ENCODE assay signal across 16 mouse cellular contexts in the genomic region with DNA sequence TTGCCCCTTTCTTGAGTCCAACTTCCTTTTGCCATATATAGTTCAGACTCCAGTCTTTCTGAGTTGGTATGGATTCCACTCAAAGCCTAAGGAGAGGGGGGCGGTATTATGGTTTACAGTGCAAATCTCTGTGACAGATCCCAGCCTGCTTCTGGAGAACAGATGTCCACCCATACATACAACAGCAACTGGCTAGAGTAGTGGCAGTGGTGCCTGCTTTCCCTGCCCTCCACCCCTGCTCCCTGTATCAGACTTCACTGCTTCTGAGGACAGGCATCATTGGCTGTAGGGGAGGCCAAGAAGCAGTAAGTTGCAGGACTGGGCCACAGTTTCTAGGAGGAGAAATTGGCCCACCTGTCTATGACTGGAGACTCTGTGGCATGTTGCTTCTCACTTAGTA.
A peak's percentile ranks its signal among the peaks of the same experiment; 100 is the strongest.
DNase-seq lines count a peak whose midpoint lies in the region; ATAC-seq and TF ChIP-seq lines count a peak whose summit lies in the region.
"Had no signal": no experiment of that assay in that cellular context is flagged by ENCODE, and none has a peak within 500 bp of the region (broad histone marks: within the 10 kb centered on the region; RNA-seq: fewer than 3 reads in every experiment).

No protein-coding gene starts in this region.

- peak overlapping the region; percentile 29; the same call in 1 of the 2 replicates for H3K27ac ChIP-seq in heart, embryonic 10.5 days
- 0 out of 2 replicates have a peak overlapping the region, but pooled peaks have one; percentile 4 for H3K27ac ChIP-seq in lung, embryonic 15.5 days
- no peak overlapping the region for H3K27ac ChIP-seq in intestine, embryonic 16.5 days (ENCODE audit: low read length)
- H3K27ac ChIP-seq in stomach, postnatal 0 days (replicated peaks) = peak overlapping the region; percentile 67
- H3K27ac ChIP-seq: forebrain, embryonic 13.5 days; midbrain, embryonic 15.5 days; neural tube, embryonic 13.5 days had no signal

- no peak for ATAC-seq in lung, embryonic 15.5 days (ENCODE audit: borderline replicate concordance, extremely low read depth, low FRiP score, low TSS enrichment)
- ATAC-seq in intestine, embryonic 16.5 days = peak; percentile 34
- ATAC-seq in stomach, postnatal 0 days (ENCODE audit: low FRiP score, low TSS enrichment) = no peak
- ATAC-seq: forebrain, embryonic 13.5 days; midbrain, embryonic 15.5 days had no signal

- no peaks in the 10 kb centered on the region for H3K36me3 ChIP-seq in heart, embryonic 10.5 days
- H3K36me3 ChIP-seq in lung, embryonic 15.5 days = no peaks in the 10 kb centered on the region
- no peaks in the 10 kb centered on the region for H3K36me3 ChIP-seq in intestine, embryonic 16.5 days (ENCODE audit: control insufficient read depth, insufficient read depth, low read length)
- no peaks in the 10 kb centered on the region for H3K36me3 ChIP-seq in stomach, postnatal 0 days (ENCODE audit: control insufficient read depth, insufficient read depth, low read length)
- H3K36me3 ChIP-seq: midbrain, embryonic 15.5 days; neural tube, embryonic 13.5 days had no signal

- no peak overlapping the region for H3K4me3 ChIP-seq in heart, embryonic 10.5 days
- H3K4me3 ChIP-seq in lung, embryonic 15.5 days = no peak overlapping the region
- H3K4me3 ChIP-seq in intestine, embryonic 16.5 days (ENCODE audit: low read length) = no peak overlapping the region
- H3K4me3 ChIP-seq in stomach, postnatal 0 days (ENCODE audit: low read depth, low read length) = no peak overlapping the region
- H3K4me3 ChIP-seq: forebrain, embryonic 13.5 days; midbrain, embryonic 15.5 days; neural tube, embryonic 13.5 days had no signal

- no peaks in the 10 kb centered on the region for H3K9me3 ChIP-seq in heart, embryonic 10.5 days
- H3K9me3 ChIP-seq in lung, embryonic 15.5 days = no peaks in the 10 kb centered on the region
- H3K9me3 ChIP-seq in intestine, embryonic 16.5 days (ENCODE audit: control insufficient read depth, low read length) = no peaks in the 10 kb centered on the region
- H3K9me3 ChIP-seq in stomach, postnatal 0 days (ENCODE audit: control insufficient read depth, low read length) = no peaks in the 10 kb centered on the region
- H3K9me3 ChIP-seq: forebrain, embryonic 13.5 days; midbrain, embryonic 15.5 days; neural tube, embryonic 13.5 days had no signal

- H3K27me3 ChIP-seq in heart, embryonic 10.5 days (ENCODE audit: insufficient read depth, poor library complexity, severe bottlenecking) = no peaks in the 10 kb centered on the region
- no peaks in the 10 kb centered on the region for H3K27me3 ChIP-seq in lung, embryonic 15.5 days
- H3K27me3 ChIP-seq in intestine, embryonic 16.5 days (replicated peaks; ENCODE audit: control insufficient read depth, insufficient read depth, low read length) = no peaks in the 10 kb centered on the region
- no peaks in the 10 kb centered on the region for H3K27me3 ChIP-seq in stomach, postnatal 0 days (ENCODE audit: control insufficient read depth, insufficient read depth, low read length)
- H3K27me3 ChIP-seq: forebrain, embryonic 13.5 days; midbrain, embryonic 15.5 days; neural tube, embryonic 13.5 days had no signal

- no peak overlapping the region for H3K4me2 ChIP-seq in lung, embryonic 15.5 days
- no peak overlapping the region for H3K4me2 ChIP-seq in intestine, embryonic 16.5 days (ENCODE audit: low read depth, low read length)
- no peak overlapping the region for H3K4me2 ChIP-seq in stomach, postnatal 0 days (replicated peaks; ENCODE audit: low read depth)
- H3K4me2 ChIP-seq: forebrain, embryonic 13.5 days; midbrain, embryonic 15.5 days; neural tube, embryonic 13.5 days had no signal

- no peak for TF ChIP-seq CTCF in stomach, postnatal 0 days (IDR thresholded peaks at IDR 0.05; ENCODE audit: low read depth)

- 67% methylated on average over 1 of the region's 1 CpGs for WGBS in heart, embryonic 10.5 days
- WGBS in lung, embryonic 15.5 days = 88% methylated on average over 1 of the region's 1 CpGs
- WGBS in intestine, embryonic 16.5 days = 48% methylated on average over 1 of the region's 1 CpGs
- 48% methylated on average over 1 of the region's 1 CpGs for WGBS in stomach, postnatal 0 days

- TF ChIP-seq EP300 in stomach, postnatal 0 days (optimal IDR thresholded peaks at IDR 0.05) = no peak

- peaks cover 36% of the 10 kb centered on the region for H3K4me1 ChIP-seq in heart, embryonic 10.5 days
- peaks cover 46% of the 10 kb centered on the region for H3K4me1 ChIP-seq in lung, embryonic 15.5 days
- H3K4me1 ChIP-seq in intestine, embryonic 16.5 days (ENCODE audit: control insufficient read depth, insufficient read depth, low read length) = peaks cover 20% of the 10 kb centered on the region
- H3K4me1 ChIP-seq in stomach, postnatal 0 days (replicated peaks; ENCODE audit: control insufficient read depth, insufficient read depth) = peaks cover 8% of the 10 kb centered on the region
- H3K4me1 ChIP-seq: forebrain, embryonic 13.5 days; midbrain, embryonic 15.5 days had no signal

- no peak overlapping the region for H3K9ac ChIP-seq in lung, embryonic 15.5 days
- no peak overlapping the region for H3K9ac ChIP-seq in intestine, embryonic 16.5 days (ENCODE audit: low read depth, low read length)
- no peak overlapping the region for H3K9ac ChIP-seq in stomach, postnatal 0 days (ENCODE audit: low read length)
- H3K9ac ChIP-seq: forebrain, embryonic 13.5 days; midbrain, embryonic 15.5 days; neural tube, embryonic 13.5 days had no signal

- no peak for DNase-seq in heart, embryonic 10.5 days (ENCODE audit: low spot score)
- DNase-seq in heart, adult 8-10 months (ENCODE audit: low spot score) = no peak
- DNase-seq in lung, postnatal 25 days (ENCODE audit: low spot score) = no peak
- no peak for DNase-seq in stomach, postnatal 0 days (ENCODE audit: low spot score)
- no peak for DNase-seq in right cerebral cortex, postnatal 14 days
- DNase-seq in urinary bladder, adult 18-20 months (ENCODE audit: low spot score in 2 of 2) = no peak
- DNase-seq: adrenal gland, postnatal 14 days; B cell, adult 2 months; heart, postnatal 36 days; lung, postnatal 36 days; thymus, adult 18-20 months had no signal
